In the genomic region with DNA sequence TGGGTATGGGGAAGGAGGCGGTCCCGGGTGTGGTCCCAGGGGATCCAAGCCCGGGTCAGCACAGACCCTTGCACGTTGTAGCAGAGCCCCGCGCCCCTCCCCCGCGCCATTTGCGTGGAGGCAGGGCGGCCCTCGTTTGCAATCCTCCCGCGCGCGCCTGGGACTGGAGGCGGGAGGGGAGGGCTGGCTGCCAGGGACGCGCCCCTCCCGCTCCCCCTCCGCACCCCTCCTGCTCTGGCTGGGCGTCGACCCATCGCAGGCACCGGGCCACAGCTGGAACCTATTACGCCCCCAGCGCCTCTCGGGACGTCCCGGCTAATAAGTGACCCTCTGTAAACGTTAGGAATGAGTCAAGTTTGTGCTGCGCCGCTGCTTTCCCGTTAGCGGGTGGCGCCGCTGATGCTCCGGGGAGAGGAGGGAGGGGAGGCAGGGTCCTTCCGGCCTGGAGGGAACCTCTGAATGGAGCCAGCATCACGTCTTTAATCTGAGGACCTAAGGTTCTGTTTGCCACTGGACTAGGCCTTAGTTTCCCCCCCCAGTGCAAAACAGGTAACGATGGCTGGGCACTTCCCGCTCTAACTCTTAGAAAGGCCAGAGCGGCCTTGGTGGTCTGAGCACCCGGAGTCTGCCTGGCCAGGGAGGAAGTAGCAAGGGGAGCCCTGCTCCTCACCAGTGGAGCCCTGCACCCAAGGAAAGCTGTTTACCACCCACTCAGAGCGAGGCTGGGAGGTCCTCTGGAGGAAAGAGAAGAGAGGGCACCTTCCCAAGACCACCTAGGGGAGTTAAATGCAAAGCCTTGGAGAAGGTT, we compare ENCODE assay signal across 7 mouse cellular contexts. TPM values are rescaled to one million over a fixed set of nuclear protein-coding genes. Genes with fewer than 3 reads are reported as not detected.
DNase-seq lines count a peak whose midpoint lies in the region; ATAC-seq and TF ChIP-seq lines count a peak whose summit lies in the region.

No protein-coding gene starts in this region.

- peaks cover 15% of the 10 kb centered on the region for H3K4me1 ChIP-seq in forebrain, embryonic 13.5 days
- H3K4me1 ChIP-seq in heart, postnatal 0 days (ENCODE audit: control insufficient read depth, insufficient read depth), result peaks cover 8% of the 10 kb centered on the region; the same call in 1 of the 2 replicates
- H3K4me1 ChIP-seq in liver, embryonic 14.5 days (replicated peaks; ENCODE audit: control insufficient read depth in 2 of 2, insufficient read depth in 2 of 2, low read length in 1 of 2), result no peaks in the 10 kb centered on the region
- H3K4me1 ChIP-seq in neural tube, embryonic 14.5 days (ENCODE audit: control insufficient read depth, insufficient read depth, low read length), result peaks cover 10% of the 10 kb centered on the region

- no peak for TF ChIP-seq CTCF in heart, postnatal 0 days (IDR thresholded peaks at IDR 0.05; ENCODE audit: low read depth)
- TF ChIP-seq CTCF in liver, embryonic 14.5 days (IDR thresholded peaks at IDR 0.05; ENCODE audit: low read depth), result no peak

- H3K4me3 ChIP-seq in forebrain, embryonic 13.5 days, result peak overlapping the region; percentile 42
- H3K4me3 ChIP-seq in heart, postnatal 0 days (ENCODE audit: low read depth, low read length), result peak overlapping the region; percentile 33
- peak overlapping the region in 1 of 2 experiments; percentile 3; a peak in 1 of 4 replicates for H3K4me3 ChIP-seq in liver, embryonic 14.5 days (ENCODE audit: insufficient read depth in 1 of 2, low read depth in 2 of 2, low read length in 2 of 2)
- peak overlapping the region; percentile 35 for H3K4me3 ChIP-seq in neural tube, embryonic 14.5 days (ENCODE audit: low read depth, low read length)

- H3K4me2 ChIP-seq in forebrain, embryonic 13.5 days, result peak overlapping the region; percentile 88
- H3K4me2 ChIP-seq in heart, postnatal 0 days (ENCODE audit: low read depth, low read length), result peak overlapping the region; percentile 58
- peak overlapping the region; percentile 39 for H3K4me2 ChIP-seq in liver, embryonic 14.5 days (ENCODE audit: low read depth)
- peak overlapping the region; percentile 90 for H3K4me2 ChIP-seq in neural tube, embryonic 14.5 days (ENCODE audit: low read depth, low read length)

- 0 out of 2 replicates have a peak, but pooled peaks cover 5% of the 10 kb centered on the region for H3K27me3 ChIP-seq in forebrain, embryonic 13.5 days
- peaks cover 34% of the 10 kb centered on the region; the same call in 1 of the 2 replicates for H3K27me3 ChIP-seq in heart, postnatal 0 days (ENCODE audit: control insufficient read depth, insufficient read depth, low read length)
- H3K27me3 ChIP-seq in liver, embryonic 14.5 days (ENCODE audit: control insufficient read depth, insufficient read depth, low read length), result no peaks in the 10 kb centered on the region; the same call in none of the 2 replicates
- 0 out of 2 replicates have a peak, but pooled peaks cover 3% of the 10 kb centered on the region for H3K27me3 ChIP-seq in neural tube, embryonic 14.5 days (ENCODE audit: control insufficient read depth, insufficient read depth, low read length)

- ATAC-seq in forebrain, embryonic 13.5 days, result peak; percentile 67
- peak; percentile 67 for ATAC-seq in heart, postnatal 0 days (ENCODE audit: insufficient read depth, low read depth)
- ATAC-seq in liver, embryonic 14.5 days (ENCODE audit: insufficient read depth), result 0 out of 2 replicates have a peak, but pooled peaks have one; percentile 8
- peak; percentile 61 for ATAC-seq in neural tube, embryonic 14.5 days (ENCODE audit: low read depth)

- WGBS in forebrain, embryonic 13.5 days, result 3% methylated on average over 42 of the region's 44 CpGs
- 7% methylated on average over 43 of the region's 44 CpGs for WGBS in heart, postnatal 0 days
- WGBS in liver, embryonic 14.5 days (ENCODE audit: insufficient replicate concordance), result 2% methylated on average over 43 of the region's 44 CpGs
- WGBS in neural tube, embryonic 14.5 days, result 3% methylated on average over 43 of the region's 44 CpGs

- peak overlapping the region; percentile 69 for H3K9ac ChIP-seq in forebrain, embryonic 13.5 days
- no peak overlapping the region for H3K9ac ChIP-seq in heart, postnatal 0 days (replicated peaks; ENCODE audit: low read depth, low read length)
- H3K9ac ChIP-seq in liver, embryonic 14.5 days (replicated peaks), result no peak overlapping the region
- peak overlapping the region; percentile 55 for H3K9ac ChIP-seq in neural tube, embryonic 14.5 days (replicated peaks; ENCODE audit: low read depth, low read length)

- DNase-seq in adrenal gland, postnatal 4 days (ENCODE audit: low spot score in 2 of 2), result peak; percentile 20 to 21
- DNase-seq in heart, postnatal 0 days (ENCODE audit: low spot score), result peak; percentile 38
- peak; percentile 50 to 68 for DNase-seq in kidney, postnatal 25 days
- no peak for DNase-seq in liver, embryonic 14.5 days (ENCODE audit: low read depth in 3 of 3, low spot score in 3 of 3)
- DNase-seq in urinary bladder, postnatal 25 days (ENCODE audit: low spot score), result peak; percentile 54

- no peak for TF ChIP-seq EP300 in heart, postnatal 0 days (IDR thresholded peaks at IDR 0.05; ENCODE audit: low read depth)
- no peak for TF ChIP-seq EP300 in liver, embryonic 14.5 days (IDR thresholded peaks at IDR 0.05; ENCODE audit: low read depth)

- H3K27ac ChIP-seq in forebrain, embryonic 13.5 days, result no peak overlapping the region
- 0 out of 2 replicates have a peak overlapping the region, but pooled peaks have one; percentile 6 for H3K27ac ChIP-seq in heart, postnatal 0 days (ENCODE audit: low read depth)
- H3K27ac ChIP-seq in liver, embryonic 14.5 days, result no peak overlapping the region
- no peak overlapping the region for H3K27ac ChIP-seq in neural tube, embryonic 14.5 days (ENCODE audit: low read depth, low read length)

- no peaks in the 10 kb centered on the region for H3K9me3 ChIP-seq in forebrain, embryonic 13.5 days (replicated peaks)
- H3K9me3 ChIP-seq in heart, postnatal 0 days (replicated peaks; ENCODE audit: control insufficient read depth, low read length), result no peaks in the 10 kb centered on the region
- H3K9me3 ChIP-seq in liver, embryonic 14.5 days (ENCODE audit: control insufficient read depth, low read length), result no peaks in the 10 kb centered on the region
- H3K9me3 ChIP-seq in neural tube, embryonic 14.5 days (ENCODE audit: control insufficient read depth, low read length), result no peaks in the 10 kb centered on the region

- H3K36me3 ChIP-seq in forebrain, embryonic 13.5 days (ENCODE audit: poor library complexity, severe bottlenecking), result no peaks in the 10 kb centered on the region
- H3K36me3 ChIP-seq in heart, postnatal 0 days (replicated peaks; ENCODE audit: control insufficient read depth, insufficient read depth, low read length), result no peaks in the 10 kb centered on the region
- H3K36me3 ChIP-seq in liver, embryonic 14.5 days (replicated peaks; ENCODE audit: control insufficient read depth, insufficient read depth, low read depth), result no peaks in the 10 kb centered on the region
- H3K36me3 ChIP-seq in neural tube, embryonic 14.5 days (ENCODE audit: control insufficient read depth, insufficient read depth, low read length), result no peaks in the 10 kb centered on the region

RNA-seq across cellular contexts. Expression of a gene that starts 8.2 kb away (rescaled TPM):
- under 1 TPM; 0.31 TPM for total RNA-seq in adrenal gland, postnatal 4 days (2021)
- polyA plus RNA-seq in forebrain, embryonic 13.5 days (2015; fragmentation: Nextera tagmentation; extraction: Ambion mirVana), result 0.10 and 0.20 TPM in 2 replicates
- total RNA-seq in heart, postnatal 0 days (2014; rRNA removed; ENCODE audit: low replicate concordance), result 0.08 TPM in 2 replicates
- polyA plus RNA-seq in heart, postnatal 0 days (2015; fragmentation: Nextera tagmentation; extraction: Ambion mirVana), result 0.34 and 0.48 TPM in 2 replicates
- 0.01 and 0.02 TPM in 2 replicates for polyA plus RNA-seq in liver, embryonic 14.5 days (2012; rRNA removed)
- polyA plus RNA-seq in liver, embryonic 14.5 days (2014; fragmentation: Nextera tagmentation; extraction: Ambion mirVana), result not detected in 2 replicates
- 0.08 and 0.14 TPM in 2 replicates for polyA plus RNA-seq in neural tube, embryonic 14.5 days (2014; fragmentation: Nextera tagmentation; extraction: Ambion mirVana)

RNA-seq across cellular contexts. Expression of a gene that starts 16.0 kb away (rescaled TPM):
- under 1 TPM in 1 of 2 experiments, not detected in 1; 0.42 TPM for total RNA-seq in adrenal gland, postnatal 4 days (2021)
- polyA plus RNA-seq in forebrain, embryonic 13.5 days (2015; fragmentation: Nextera tagmentation; extraction: Ambion mirVana), result 0.08 and 0.16 TPM in 2 replicates
- 0.76 TPM in 1 of 2 replicates, not detected in the other for total RNA-seq in heart, postnatal 0 days (2014; rRNA removed; ENCODE audit: low replicate concordance)
- polyA plus RNA-seq in heart, postnatal 0 days (2015; fragmentation: Nextera tagmentation; extraction: Ambion mirVana), result 0.07 and 0.29 TPM in 2 replicates
- 0.07 and 0.11 TPM in 2 replicates for polyA plus RNA-seq in liver, embryonic 14.5 days (2012; rRNA removed)
- polyA plus RNA-seq in liver, embryonic 14.5 days (2014; fragmentation: Nextera tagmentation; extraction: Ambion mirVana), result 0.09 and 0.21 TPM in 2 replicates
- polyA plus RNA-seq in neural tube, embryonic 14.5 days (2014; fragmentation: Nextera tagmentation; extraction: Ambion mirVana), result not detected in 2 replicates

RNA-seq across cellular contexts. Expression of a gene that starts 41.7 kb away (rescaled TPM):
- 10 to 100 TPM in 1 of 2 experiments, under 1 TPM in 1; 0.70 to 18.8 TPM for total RNA-seq in adrenal gland, postnatal 4 days (2021)
- not detected in 2 replicates for polyA plus RNA-seq in forebrain, embryonic 13.5 days (2015; fragmentation: Nextera tagmentation; extraction: Ambion mirVana)
- 0.15 TPM in 1 of 2 replicates, not detected in the other for total RNA-seq in heart, postnatal 0 days (2014; rRNA removed; ENCODE audit: low replicate concordance)
- 0.12 TPM in 1 of 2 replicates, not detected in the other for polyA plus RNA-seq in heart, postnatal 0 days (2015; fragmentation: Nextera tagmentation; extraction: Ambion mirVana)
- 2.5 and 3.0 TPM in 2 replicates for polyA plus RNA-seq in liver, embryonic 14.5 days (2012; rRNA removed)
- polyA plus RNA-seq in liver, embryonic 14.5 days (2014; fragmentation: Nextera tagmentation; extraction: Ambion mirVana), result 8.4 and 9.4 TPM in 2 replicates
- not detected in 2 replicates for polyA plus RNA-seq in neural tube, embryonic 14.5 days (2014; fragmentation: Nextera tagmentation; extraction: Ambion mirVana)

RNA-seq across cellular contexts. Expression of a gene that starts 58.9 kb away (rescaled TPM):
- total RNA-seq in adrenal gland, postnatal 4 days (2021), result 10 to 100 TPM; 27.0 to 28.8 TPM
- 2.1 and 2.2 TPM in 2 replicates for polyA plus RNA-seq in forebrain, embryonic 13.5 days (2015; fragmentation: Nextera tagmentation; extraction: Ambion mirVana)
- 7.1 and 43.7 TPM in 2 replicates for total RNA-seq in heart, postnatal 0 days (2014; rRNA removed; ENCODE audit: low replicate concordance)
- 3.0 and 3.9 TPM in 2 replicates for polyA plus RNA-seq in heart, postnatal 0 days (2015; fragmentation: Nextera tagmentation; extraction: Ambion mirVana)
- 0.16 and 0.25 TPM in 2 replicates for polyA plus RNA-seq in liver, embryonic 14.5 days (2012; rRNA removed)
- polyA plus RNA-seq in liver, embryonic 14.5 days (2014; fragmentation: Nextera tagmentation; extraction: Ambion mirVana), result 0.06 and 0.25 TPM in 2 replicates
- 2.8 and 9.6 TPM in 2 replicates for polyA plus RNA-seq in neural tube, embryonic 14.5 days (2014; fragmentation: Nextera tagmentation; extraction: Ambion mirVana)

Comparison
In these comparisons a context has a peak if more than half of its experiments do, and no peak if none do; other contexts are left out.
1. DNase-seq: peak in adrenal gland, postnatal 4 days (2 of 2), heart, postnatal 0 days (single experiment), kidney, postnatal 25 days (2 of 2) and urinary bladder, postnatal 25 days (single experiment); none in liver, embryonic 14.5 days (0 of 3).
2. ATAC-seq: peak in every context shown above with its lines; median percentile 67 in forebrain, embryonic 13.5 days; 67 in heart, postnatal 0 days; 61 in neural tube, embryonic 14.5 days; 8 in liver, embryonic 14.5 days.
3. H3K4me2 ChIP-seq: peak in every context shown above with its lines; median percentile 90 in neural tube, embryonic 14.5 days; 88 in forebrain, embryonic 13.5 days; 58 in heart, postnatal 0 days; 39 in liver, embryonic 14.5 days.
4. H3K9ac ChIP-seq: peak in forebrain, embryonic 13.5 days (single experiment) and neural tube, embryonic 14.5 days (single experiment); none in heart, postnatal 0 days (single experiment) and liver, embryonic 14.5 days (single experiment).